Mouse (Mus musculus): ENCODE results near the gene Ctsc.

The Ctsc gene

DNA sequence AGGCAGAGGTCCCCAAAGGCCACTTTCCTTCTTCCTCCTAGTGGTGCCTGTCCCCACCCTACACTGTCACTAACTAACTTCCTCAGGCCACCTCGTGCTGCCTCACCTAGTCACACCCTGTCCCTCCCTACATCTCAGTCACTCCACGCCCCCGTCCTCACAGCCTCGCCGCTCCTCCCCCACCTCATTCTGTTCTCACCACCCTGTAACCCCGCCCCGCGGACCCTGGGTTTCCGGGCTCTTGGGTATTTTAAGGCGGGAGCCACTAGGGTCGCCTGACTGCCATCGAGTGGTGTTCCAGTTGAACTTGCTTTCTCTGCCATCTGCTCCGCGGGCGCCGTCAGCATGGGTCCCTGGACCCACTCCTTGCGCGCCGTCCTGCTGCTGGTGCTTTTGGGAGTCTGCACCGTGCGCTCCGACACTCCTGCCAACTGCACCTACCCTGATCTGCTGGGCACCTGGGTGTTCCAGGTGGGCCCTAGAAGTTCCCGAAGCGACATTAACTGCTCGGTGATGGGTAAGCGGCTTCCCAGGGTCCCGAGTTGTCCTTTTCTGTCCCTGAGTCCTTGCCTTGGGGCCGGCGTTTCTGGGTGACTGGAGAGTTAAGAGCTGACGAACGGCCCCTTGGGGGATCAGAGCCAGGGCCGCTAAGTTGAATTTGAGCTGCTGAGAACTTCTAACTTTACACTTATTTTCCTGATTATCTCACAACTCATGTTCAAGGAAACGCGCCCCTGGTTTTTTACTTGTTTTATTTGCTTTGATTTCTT is at the start of gene Ctsc:
Gene Ctsc, plus strand, starts transcription at position 228 of the 770 bp plus-strand sequence.
- no peak for TF ChIP-seq GATA4 (IDR thresholded peaks at IDR 0.05; ENCODE audit: insufficient replicate concordance, low read length)

DNA sequence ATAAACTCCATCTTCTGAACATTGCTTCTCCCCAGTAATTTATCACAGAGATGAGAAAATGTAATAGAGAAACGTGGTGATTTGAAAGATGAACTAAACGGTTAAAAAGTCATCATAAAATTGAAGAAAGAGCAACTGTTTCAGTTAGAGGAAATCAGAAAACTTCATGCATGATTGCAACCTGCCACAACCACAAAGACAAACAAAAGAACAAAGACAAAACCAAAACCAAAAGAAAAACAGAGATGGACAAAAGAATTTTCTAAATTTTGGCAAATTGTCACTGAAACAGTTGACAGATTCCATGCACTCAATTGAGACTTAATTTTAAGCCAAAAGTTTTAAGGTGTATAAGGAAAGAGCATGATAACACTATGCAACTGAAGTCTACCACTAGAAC is 48.8 kb upstream of the Ctsc start:
- no peak for TF ChIP-seq GATA4 (IDR thresholded peaks at IDR 0.05; ENCODE audit: insufficient replicate concordance, low read length)

DNA sequence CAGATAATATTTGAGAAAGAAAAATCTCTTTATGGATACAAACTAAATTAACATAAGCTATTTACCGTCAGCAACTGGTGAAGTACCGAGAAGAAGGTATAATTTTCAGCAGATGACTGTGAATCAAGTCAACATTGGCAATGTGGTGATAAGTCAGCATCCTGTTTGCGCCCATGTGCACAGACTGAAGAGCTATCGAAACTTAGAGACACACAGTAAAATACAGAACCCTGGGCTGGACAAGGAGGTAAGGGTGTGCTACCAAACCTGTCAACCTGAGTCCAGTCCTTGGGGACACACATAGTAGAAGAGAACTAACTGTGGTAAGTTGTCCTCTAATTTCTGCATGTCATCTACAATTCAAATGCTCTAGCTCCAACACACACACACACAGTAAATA is 47.8 kb upstream of the Ctsc start:
- no peak for TF ChIP-seq GATA4 (IDR thresholded peaks at IDR 0.05; ENCODE audit: insufficient replicate concordance, low read length)

DNA sequence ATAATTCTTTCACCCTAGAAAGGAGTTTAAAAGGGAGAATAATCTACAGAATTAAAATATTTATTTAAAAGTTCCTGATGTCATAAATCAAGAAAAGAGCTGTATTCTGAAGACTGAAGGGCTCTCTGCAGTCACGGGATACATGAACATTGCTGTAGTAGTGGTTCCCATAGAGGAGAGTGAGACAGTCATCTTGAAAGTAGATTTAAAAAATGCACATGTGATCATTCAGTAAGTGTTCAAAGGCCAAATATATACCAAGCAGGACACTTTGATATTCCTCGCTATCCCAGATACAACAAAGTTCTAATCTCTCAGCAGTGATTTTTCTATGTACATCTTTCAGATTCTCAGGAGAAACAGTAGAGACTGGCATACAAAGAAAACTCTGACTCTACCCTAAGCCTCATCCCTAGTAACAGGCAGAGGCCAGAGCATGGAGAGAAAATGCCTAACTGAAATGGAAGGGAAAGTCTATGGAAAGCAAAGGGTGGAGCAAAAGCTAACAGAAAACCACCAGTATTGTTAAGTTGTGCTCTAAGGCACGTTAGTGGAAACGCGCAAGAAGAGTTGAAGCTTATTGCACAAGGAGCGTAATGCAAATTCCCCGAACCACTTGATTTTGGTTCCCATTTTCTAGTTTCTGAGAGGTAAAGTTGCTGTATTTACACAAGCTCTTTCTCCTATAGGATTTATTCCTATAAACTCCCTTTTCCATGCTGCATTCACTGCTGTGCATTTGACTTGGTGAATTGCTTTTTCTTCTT is 46.9 kb upstream of the Ctsc start:
- no peak for TF ChIP-seq GATA4 (IDR thresholded peaks at IDR 0.05; ENCODE audit: insufficient replicate concordance, low read length)

DNA sequence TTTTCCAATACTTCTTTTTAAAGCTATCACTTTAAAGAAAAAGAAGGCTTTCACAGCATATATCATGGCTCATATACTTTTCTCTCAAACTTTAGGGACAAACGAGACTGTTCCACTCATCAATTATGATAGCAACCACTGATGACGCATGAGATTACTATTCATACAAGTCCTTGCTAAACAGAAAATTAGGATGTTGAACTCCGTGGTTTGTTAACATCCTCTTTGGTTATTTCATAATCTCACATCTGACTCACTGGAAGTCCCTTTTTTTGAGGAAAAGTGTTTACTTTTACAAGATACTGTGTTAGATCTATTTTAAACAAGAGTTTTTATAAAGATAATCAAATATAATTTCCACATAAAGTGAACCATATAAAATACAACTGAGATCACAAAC is 34.8 kb upstream of the Ctsc start:
- no peak for TF ChIP-seq GATA4 (IDR thresholded peaks at IDR 0.05; ENCODE audit: insufficient replicate concordance, low read length)

DNA sequence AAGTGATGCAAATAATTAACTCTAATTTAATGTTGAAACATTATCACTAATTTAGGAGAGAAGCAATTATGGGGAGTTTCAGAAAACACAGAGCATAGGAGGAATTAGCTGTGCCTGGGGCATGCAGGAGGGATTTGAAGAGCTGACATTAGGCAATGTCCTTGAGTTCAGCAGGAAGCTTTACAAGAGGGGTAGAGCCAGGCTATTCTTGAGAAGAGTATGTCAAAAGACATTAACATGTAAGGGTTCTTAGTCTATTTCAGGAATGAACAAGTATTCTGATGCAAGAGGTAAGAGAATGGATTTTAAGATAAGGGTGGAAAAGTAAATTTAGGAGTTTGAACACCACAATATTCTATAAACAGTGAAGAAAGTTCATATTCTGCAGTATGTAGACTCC is 33.4 kb upstream of the Ctsc start:
- TF ChIP-seq GATA4 (IDR thresholded peaks at IDR 0.05; ENCODE audit: insufficient replicate concordance, low read length), result no peak

DNA sequence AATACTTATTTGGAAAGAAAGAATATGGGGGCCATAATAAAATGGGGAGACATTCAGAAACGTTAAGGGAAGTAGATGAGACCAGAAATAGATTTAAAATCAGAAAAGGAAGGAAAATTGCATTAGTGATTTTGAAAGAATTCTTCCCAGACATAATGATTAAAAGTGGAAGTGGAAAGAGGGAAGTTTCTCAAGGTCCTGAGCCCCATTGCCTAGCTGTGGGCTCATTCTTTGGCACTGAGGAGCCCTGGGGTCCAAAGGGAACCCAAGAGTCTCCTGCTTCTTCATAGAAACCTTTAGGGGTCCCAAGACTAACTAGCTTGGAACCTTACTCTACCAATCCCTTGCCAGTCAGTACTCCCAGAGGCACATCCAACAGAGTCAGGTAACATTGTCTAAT is 26.4 kb upstream of the Ctsc start:
- TF ChIP-seq GATA4 (IDR thresholded peaks at IDR 0.05; ENCODE audit: insufficient replicate concordance, low read length), result no peak

DNA sequence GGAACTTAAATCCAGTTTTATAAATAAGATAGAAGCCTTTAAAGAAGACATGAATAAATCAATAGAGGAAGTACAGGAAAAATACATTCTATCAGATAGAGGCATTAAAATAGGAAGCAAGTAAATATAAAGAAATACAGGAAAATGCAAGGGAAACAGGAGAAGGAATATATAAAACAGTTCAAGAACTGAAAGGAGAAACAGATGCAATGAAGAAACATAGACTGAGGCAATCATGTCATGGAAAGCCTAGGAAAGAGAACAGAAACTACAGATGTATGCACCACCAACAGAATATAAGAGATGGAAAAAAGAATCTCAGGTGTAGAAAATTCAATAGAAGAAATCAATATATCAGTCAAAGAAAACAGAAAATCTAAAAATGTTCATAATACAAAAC is 25.8 kb upstream of the Ctsc start:
- TF ChIP-seq GATA4 (IDR thresholded peaks at IDR 0.05; ENCODE audit: insufficient replicate concordance, low read length), result no peak

DNA sequence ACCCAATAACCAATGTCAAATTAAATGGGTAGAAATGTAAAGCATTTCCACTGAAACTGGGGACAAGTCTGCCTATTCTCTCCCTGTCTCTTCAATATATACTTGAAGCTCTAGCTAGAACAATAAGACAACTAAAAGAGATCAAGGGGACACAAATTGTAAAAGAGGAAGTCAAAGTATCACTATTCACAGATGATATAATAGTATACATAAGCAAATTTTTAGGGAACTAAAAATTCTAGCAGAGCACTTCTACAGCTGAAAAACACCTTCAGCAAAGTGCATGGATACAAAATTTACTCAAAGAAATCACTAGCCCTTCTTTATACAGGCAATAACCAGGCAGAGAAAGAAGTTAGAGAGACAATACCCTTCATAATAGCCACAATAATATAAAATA is 23.0 kb upstream of the Ctsc start:
- no peak for TF ChIP-seq GATA4 (IDR thresholded peaks at IDR 0.05; ENCODE audit: insufficient replicate concordance, low read length)

DNA sequence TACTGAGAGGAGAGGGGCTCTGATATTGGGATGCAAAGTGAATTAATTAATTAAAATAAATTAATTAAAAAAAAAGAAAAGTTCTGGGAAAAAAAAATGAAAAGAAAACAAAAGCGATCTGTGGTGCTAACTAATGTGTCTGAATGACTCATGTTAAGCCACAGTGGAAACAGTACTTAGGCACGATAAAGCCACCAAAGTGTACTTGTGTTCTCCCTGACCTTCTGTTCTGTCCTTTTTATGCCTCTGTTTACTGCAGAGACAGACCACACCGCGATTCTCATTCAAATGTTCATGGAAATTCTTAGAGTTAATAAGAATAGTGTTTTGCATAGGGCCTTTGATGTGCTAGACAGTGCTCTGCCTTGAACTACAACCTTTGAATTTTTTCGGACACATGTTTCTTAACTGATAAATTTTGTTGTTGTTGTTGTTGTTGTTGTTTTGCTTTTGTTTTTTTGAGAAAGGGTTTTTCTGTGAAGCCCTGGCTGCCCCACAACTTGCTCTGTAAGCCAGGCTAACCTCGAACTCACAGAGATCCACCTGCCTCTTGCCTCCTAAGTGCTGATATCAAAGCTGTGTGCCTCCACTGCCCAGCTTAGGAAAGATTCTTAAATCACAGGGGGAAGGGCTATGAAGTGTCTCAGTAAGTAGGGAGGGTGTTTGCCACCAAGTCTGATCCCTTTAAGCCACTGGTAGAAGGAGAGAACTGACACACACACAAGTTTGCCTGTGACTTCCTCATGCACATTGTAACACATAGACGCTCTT is 18.5 kb upstream of the Ctsc start:
- no peak for TF ChIP-seq GATA4 (IDR thresholded peaks at IDR 0.05; ENCODE audit: insufficient replicate concordance, low read length)

DNA sequence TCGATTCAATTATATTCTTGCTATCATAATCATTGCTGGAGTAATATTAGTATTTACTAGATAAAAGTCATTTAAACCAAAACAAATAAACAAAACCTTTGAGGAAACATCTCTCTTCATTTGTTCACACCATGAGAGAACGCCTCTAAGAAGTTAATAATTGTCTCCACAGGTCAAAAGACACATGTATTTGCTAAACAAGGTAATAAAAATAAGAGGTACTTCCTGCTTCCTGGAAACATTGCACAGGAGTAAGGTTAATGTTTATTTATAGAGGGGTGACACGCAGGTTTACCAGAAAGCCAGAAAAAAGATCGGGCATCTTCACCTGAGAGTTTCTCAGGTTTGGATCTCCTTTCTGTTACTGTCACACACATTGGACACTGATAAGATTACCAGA is 16.1 kb upstream of the Ctsc start:
- no peak for TF ChIP-seq GATA4 (IDR thresholded peaks at IDR 0.05; ENCODE audit: insufficient replicate concordance, low read length)

DNA sequence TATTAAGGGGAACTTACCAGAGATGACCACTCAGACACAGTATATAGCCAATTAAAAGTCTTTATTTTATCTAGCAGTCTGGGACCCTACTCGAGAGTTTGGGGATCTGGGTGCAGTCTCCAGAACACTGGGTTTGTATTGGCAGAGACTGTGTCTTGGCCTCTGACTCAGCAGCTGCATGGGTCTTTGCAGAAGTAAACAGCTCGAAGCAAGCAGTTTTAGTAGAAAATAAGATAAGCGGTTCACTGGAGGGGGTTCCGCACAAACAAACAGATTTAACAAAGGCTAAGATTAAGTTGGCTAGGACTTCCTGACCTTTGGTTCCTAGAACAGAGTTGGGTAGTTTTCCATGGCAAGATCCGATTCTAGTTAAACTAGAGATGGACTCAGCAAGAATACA is 13.0 kb upstream of the Ctsc start:
- TF ChIP-seq GATA4 (IDR thresholded peaks at IDR 0.05; ENCODE audit: insufficient replicate concordance, low read length), result no peak

DNA sequence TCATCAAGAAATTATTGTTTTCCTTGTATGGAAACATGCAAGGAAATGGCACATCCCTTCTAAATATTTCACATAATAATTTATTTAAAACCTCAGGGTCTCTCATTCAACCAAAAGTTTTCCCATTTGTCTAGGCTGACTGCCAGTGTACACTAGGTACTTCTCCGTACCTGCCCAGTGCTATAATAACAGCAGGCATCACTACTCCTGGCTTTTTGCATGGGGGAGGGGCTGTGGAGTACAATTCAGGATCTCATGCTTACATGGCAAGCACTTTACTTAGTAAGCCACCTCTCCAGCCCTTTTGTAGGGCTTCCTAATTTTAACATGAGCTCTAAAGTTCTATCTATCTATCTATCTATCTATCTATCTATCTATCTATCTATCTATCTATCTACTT is 8.0 kb upstream of the Ctsc start:
- no peak for TF ChIP-seq GATA4 (IDR thresholded peaks at IDR 0.05; ENCODE audit: insufficient replicate concordance, low read length)

DNA sequence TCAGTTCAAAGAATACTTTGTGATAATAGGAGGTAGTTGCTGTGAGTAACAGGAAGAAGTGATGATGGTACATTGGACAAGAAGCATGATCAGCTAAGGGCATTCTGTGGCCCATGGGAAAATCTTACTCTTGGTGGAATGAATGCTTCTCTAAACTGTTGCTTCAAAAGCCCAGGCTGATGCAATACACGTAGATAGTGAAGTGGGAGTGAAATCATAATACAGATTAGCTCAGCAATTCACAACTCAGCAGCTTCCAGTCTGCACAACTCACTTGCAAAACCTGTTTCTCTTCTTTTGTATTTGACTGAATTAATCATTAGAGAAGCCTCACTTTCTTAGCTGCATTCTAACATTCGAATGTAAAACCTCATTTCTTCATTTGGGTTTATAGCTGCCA is 6.4 kb upstream of the Ctsc start:
- TF ChIP-seq GATA4 (IDR thresholded peaks at IDR 0.05; ENCODE audit: insufficient replicate concordance, low read length), result no peak

DNA sequence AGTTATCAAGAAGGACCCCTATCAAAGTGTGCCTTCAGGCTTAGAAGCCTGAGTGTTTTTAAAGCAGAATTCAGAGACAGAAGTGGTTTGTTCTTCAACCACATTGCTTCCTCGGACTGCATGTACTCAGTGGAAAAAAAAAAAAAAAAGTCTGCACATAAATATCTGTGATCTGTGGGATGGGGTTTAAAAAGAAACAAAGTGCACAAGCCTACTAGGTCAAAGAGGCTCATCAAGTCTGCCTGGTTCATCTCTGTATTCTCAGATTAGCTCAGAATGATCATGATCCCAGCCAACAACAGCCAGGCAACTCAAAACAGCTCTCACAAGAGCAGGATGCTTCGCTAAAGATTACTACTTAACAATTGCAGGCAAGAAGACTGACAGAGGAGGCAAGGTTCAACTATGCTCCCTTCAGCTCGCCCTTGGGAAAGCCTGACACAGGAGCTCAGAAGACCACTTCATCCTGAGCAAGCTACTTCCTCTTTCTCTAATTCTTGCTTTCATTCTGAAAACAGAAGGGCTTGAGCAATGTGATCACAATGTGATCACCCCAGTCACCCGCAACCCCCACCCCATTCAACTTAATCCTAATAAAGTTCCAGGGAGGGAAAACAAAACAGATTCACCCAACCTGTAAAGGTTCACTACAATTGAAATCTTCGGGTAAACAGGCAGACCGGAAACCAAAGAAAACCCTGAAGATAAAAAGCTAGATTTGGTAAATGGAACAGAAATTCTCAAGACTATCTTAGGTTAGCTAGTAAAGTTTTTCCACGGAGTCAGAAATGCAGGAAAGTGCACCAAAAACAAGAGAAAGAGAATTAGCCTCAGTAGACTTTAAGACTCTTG is 745 bp upstream of the Ctsc start:
- TF ChIP-seq GATA4 (IDR thresholded peaks at IDR 0.05; ENCODE audit: insufficient replicate concordance, low read length), result no peak
